Mouse (Mus musculus): ENCODE measurements around the gene Tro.

The Tro gene

DNA sequence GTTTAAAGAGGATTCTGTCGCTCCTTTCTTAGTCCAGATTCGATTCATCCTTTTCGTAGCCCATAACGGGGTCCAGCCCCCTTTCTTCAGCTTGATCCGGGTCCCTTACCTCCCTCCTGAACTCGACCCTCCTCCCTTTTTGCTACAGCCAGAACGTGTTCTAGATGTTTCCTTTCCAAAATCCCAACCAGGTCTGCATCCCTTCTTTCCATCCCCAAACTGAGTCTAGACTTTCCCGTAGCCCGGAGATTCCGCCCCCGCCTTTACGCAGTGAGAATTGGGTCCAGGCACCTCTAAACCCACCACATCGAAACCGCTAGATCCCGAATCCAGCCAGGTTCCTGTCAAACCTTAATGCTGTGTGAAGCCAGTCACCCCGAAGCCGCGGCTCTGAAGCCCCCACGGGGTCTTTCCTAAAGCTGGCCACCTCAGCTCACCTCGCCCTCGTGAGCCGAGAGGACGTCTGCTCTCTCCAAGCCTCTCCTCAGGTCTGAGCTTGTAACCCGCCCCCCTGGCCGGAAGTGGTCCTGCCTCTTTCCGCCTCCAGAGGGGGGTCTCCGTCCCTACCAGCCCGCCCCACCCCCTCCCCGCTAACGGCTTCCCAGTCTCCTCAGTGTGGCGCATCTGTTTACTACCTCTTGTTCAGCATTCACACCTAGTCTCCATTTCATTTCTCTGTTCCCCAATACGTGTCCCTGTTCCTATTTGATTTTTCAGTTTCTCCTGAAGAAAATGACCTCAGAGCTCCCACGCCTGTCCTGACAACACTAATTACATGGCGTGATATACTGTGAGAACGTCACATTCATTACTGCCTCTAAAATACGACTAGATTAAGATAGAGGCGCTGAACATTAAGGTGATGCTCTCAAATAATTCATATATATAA, at the start of gene Tro:
TSS of gene Tro (minus strand) at position 676 of the 889 bp plus-strand sequence.
- no peak for DNase-seq (ENCODE audit: low spot score)

DNA sequence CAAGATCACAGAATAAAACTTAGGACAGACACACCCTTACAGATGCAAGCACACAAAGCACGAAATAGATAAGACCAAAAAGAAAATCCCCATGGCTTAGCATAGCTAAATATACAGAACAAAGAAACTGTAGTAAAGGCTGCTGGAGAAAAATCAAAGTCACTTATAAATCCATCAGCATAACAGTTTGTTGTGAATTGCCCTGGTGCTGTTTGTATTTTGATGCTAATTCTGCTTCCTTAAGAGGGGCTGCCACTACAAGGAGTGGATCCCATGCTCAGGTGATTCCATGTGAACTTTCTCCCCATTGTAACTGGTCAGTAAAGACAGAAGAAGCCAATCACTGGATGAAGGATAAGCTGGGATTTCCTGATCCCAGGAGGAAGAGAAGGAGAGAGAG, 20.1 kb upstream of the Tro start:
- DNase-seq (ENCODE audit: low spot score): no peak

DNA sequence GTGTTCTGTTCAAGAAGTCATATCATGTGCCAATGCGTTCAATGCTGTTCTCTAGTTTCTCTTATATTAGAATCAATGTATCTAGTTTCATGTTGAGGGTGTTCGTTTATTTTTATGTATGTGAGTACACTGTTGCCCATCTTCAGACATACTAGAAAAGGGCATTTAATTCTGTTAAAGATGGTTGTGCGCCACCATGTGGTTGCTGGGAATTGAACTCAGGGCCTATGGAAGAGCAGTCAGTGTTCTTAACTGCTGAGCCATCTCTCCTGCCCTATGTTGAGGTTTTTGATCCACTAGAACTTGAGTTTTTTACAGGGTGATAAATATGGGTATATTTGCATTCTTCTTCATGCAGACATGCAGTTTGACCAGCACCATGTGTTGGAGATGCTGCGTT, 5.4 kb upstream of the Tro start:
- DNase-seq (ENCODE audit: low spot score): no peak

DNA sequence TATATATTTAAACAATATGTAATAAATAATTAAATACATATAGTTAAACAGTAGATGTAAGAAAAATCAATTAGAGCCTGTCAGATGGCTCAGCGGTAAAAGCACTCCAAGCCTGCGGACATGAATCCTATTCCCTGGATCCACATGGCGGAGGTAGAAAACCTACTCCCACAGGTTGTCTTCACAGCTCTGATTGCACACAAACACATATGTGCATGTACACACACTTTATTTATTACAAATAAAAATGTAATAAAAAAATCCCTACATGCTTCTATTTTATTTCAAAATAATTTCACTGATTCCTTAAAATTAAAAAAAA, 375 bp upstream of the Tro start:
- no peak for DNase-seq (ENCODE audit: low spot score)

DNA sequence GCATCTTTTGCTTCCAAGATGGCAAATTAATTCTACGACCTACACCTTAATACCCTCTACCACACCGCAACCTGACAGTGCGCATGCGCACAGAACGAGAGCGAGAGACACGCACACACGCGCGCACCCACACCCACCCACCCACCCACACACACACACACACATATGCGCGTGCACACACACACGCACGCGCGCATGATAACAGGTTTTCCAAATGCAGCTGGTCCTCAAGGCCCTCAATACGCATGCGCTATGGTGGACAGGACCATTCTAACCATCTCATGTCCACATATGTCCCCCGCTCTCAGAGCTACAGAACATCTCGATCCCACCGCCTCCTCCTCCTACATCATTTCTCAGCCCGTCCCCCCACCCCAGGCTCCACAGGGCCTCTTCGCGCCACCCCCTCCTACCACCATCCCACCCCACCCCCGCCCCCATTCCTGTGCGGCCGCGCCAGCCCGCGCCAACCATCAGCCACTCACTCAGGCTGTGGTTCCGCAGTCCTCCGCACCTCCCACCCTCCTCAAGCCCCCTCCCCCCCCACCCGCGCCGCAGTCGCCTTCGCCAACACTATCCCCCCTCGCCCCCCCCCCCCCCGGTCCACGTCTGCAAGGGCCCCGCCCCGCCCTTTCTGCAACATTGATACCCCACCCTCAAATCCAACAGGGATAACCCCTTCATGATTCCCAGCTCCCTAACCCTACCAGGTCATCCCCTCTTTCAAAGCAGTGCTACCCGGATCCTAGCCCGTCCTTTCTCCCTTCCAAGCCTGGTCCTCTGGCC, 1.1 kb downstream of the Tro start:
- no peak for DNase-seq (ENCODE audit: low spot score)

DNA sequence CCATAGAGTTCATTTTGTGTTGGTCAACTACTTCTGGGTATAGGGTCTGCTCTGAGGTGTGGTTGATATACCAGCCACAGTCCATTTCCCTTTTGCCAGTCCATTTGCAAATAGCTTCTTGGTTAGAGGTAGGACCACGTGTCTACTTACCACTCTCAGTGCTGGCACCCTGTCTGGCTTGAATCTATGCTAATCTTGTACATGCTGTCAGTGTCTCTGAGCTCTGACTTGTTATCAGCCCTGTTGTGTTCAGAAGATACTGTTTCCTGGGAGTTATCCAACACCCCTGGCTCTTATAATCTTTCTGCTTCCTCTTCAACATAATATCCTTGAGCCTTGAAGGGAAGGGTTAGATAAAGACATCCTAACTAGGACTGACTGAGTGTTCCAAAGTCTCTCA, 21.0 kb downstream of the Tro start:
- DNase-seq (ENCODE audit: low spot score): no peak

DNA sequence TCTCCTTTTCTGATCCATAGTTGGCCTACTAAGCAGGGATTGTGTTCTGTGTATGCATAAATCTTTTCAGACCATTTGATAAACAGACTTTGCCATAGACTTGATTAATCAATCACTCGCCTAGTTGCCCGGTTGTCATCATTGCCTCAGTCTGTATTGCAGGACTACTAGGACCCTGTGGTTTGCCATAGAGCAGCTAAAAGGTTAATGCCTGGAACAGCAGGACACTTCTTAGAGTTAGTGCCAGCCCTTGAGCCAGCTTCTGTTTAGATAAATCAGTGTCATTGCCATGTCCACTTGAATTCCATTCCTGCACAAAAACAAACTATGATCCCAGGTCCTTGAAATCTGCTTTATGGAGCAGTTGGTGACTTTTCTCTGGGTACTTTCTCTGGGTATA, 58.5 kb downstream of the Tro start:
- no peak for DNase-seq (ENCODE audit: low spot score)

Measured in urinary bladder, postnatal 10 days (tissue).